Mouse (Mus musculus) layer of hippocampus, adult 9-11 months (tissue): ENCODE data around the gene Vgll4.

Experiments
- DNase-seq: peaks from one replicate; pipeline ENCODE4 v3.0.0; 2022

The Vgll4 gene

GRCm38 (mm10) chr6:114833791-114834346 is 135.9 kb downstream of the Vgll4 start:
- DNase-seq = no peak

GRCm38 (mm10) chr6:114833058-114833685 is 136.6 kb downstream of the Vgll4 start:
- DNase-seq = no peak

- no peak for DNase-seq
These were observed 138.0 kb downstream of the Vgll4 start for GRCm38 (mm10) chr6:114831807-114832206.

DNA sequence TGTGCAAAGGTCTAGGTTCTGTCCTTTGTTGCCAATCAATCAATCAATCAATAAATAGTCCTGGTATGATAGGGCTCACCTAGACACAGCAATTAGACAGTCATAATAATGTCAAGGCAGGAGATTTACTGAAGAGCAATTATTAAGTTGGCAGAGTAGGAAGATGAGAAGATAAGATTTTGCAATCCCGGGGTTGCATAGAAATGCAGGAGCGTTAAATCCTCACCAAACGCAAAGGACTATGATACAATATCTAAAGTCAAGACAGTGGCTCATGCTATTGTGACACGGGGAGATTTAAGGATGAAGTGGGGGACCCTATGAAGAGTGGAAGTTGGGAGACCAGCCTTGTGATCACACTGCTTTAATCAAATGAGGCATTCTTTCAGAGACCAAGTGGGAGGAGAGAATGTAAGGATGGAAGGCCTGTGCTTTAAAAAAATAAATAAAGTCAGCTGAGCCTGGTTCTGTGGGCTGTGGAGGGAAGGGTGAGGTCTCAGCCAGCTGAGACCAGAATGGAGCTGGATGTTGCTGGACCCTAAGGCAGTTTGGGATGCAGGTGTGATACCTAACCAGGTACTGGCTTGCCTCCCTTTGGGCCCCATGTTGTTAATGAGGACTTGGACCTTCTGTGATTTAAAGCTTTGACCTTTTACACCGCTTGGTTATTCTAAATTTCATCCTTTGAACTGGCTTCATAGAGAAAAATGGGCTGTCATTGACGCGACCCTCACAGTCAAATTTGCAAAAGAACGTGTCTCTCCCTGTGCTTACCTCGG is 139.9 kb downstream of the Vgll4 start:
- no peak for DNase-seq

DNA sequence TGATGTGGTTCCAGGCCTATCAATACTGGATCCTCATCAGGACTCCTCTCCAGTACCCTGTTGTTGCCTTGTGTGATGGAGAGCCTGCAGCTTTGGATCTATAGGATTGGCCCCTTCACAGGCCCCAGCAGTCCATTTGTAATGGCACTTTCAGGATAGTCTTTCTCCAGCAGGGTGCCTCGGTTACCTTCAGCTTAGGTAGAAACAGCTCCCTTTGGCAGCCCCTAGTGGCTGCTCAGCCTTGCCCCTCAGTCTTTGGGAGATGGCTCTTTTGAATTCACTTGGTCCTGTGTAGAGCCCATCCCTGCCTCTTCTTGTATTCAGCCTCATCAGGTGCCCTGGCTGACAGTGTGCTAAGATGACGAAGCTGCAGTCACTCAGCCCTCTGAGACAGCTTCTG is 142.9 kb downstream of the Vgll4 start:
- DNase-seq = no peak

DNA sequence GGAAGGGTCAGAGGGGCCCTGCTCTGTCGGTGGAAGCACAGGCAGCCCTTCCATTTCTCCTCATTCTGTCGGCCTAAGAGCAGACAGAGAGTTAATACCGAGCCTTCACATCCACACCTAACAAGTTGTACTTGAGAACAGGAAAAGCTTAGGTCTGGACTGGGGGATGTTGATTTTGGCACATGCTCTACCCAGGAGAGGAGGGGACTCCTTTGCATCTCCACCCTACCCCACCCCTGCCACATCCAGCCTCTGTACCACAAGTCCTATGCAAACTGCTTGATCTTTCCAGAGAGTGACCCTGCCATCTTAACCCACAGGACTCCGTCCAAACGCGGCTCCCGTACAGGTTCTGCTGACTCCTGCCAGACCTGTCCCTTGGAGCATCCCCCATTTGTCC is 148.1 kb downstream of the Vgll4 start:
- DNase-seq = no peak

- DNase-seq = no peak
These were observed 149.8 kb downstream of the Vgll4 start for GRCm38 (mm10) chr6:114819971-114820481.

DNA sequence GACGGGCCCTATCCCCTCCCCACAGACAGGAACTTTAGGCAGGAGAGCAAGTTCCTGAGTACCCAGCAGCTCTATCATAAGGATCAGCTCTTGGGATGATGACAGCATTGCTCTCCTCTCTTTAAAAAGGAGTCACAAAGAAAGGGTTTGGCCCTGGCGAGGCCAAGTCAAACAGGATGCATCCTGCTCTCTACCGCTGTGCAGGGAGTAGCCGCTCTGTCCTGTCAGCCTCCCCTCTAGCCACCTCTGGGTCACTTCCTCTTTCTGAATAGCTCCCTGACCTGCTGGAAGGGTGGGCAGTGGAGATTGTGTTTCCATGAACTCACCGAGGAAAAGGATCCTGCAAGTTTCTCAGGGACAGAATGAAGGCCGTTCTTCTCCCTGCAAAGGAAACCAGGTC is 151.3 kb downstream of the Vgll4 start:
- no peak for DNase-seq

- DNase-seq = no peak
These were observed 151.8 kb downstream of the Vgll4 start for GRCm38 (mm10) chr6:114817948-114818347.

- no peak for DNase-seq
These were observed 154.7 kb downstream of the Vgll4 start for GRCm38 (mm10) chr6:114814882-114815650.

- no peak for DNase-seq
These were observed 155.5 kb downstream of the Vgll4 start for GRCm38 (mm10) chr6:114814199-114814881.

DNA sequence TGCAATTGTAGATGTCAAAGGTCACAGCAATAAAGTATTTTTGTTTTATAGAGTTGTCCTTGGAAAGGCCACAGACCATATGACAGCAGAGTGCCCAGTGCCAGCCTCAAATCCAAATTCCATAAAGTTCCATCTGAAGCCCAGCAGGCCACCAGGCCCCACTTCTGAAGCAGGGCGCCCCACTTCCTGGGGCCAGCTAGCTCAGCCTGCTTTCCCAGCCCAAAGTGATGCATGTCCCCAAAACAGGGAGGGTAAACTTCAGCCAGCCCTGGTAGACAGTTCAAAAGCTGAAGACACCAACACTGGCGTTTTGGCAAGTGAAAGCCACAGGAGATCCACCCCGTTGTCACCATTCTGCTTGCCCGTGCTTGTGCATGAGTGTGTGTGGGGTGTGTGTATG is 157.0 kb downstream of the Vgll4 start:
- DNase-seq = no peak

DNA sequence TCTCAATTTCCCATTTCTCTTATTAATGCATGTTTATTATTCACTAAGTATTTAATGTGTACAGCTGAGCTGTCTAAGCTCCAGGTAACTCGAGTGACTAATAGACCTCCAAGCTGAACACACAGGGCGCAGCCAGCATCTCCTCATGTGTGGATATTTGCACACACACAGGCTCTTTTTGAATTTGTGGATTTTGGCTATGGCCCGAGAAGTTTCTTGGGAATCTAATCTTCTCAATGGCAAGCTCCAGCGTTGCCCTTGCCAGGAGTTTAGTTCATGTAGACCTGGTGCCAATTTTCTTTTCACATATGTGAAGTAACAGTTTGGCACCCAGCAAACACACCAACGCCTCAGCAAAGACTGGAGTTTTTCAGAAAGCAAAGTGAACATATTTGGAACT is 157.5 kb downstream of the Vgll4 start:
- no peak for DNase-seq
